Mouse (Mus musculus): ENCODE measurements around the gene Il9. TPM values are rescaled to one million over a fixed set of nuclear protein-coding genes. Genes with fewer than 3 reads are reported as not detected.

Gene Il9
- polyA plus RNA-seq, 1 experiment: not detected

- 55% methylated on average over 10 of the region's 10 CpGs for WGBS
- TF ChIP-seq POLR2A (IDR thresholded peaks at IDR 0.05; ENCODE audit: borderline replicate concordance, control insufficient read depth, low read depth, low read length): no peak
- TF ChIP-seq CTCF (IDR thresholded peaks at IDR 0.05; ENCODE audit: control insufficient read depth, insufficient read depth, low read length): no peak
Observed at GRCm38 (mm10) chr13:56449239-56450030, 32.6 kb downstream of the Il9 start.

GRCm38 (mm10) chr13:56444996-56445395, 37.0 kb downstream of the Il9 start:
- no peak for TF ChIP-seq CTCF (IDR thresholded peaks at IDR 0.05; ENCODE audit: control insufficient read depth, insufficient read depth, low read length)
- no peak for TF ChIP-seq POLR2A (IDR thresholded peaks at IDR 0.05; ENCODE audit: borderline replicate concordance, control insufficient read depth, low read depth, low read length)
- H3K27ac ChIP-seq (ENCODE audit: control insufficient read depth, insufficient read depth, low read depth, low read length, poor library complexity): no peak overlapping the region
- WGBS: 83% methylated on average over 6 of the region's 6 CpGs

More at GRCm38 (mm10) chr13:56449239-56450030, 32.6 kb downstream of the Il9 start:
- Histone ChIP-seq H3K4me1 (ENCODE audit: control insufficient read depth, insufficient read depth, low read length) (no peaks in the 10 kb centered on the region), H3K4me3 (replicated peaks; ENCODE audit: control insufficient read depth, low read depth, low read length) (no peak overlapping the region), H3K27ac (ENCODE audit: control insufficient read depth, insufficient read depth, low read depth, low read length, poor library complexity) (no peak overlapping the region)

DNA sequence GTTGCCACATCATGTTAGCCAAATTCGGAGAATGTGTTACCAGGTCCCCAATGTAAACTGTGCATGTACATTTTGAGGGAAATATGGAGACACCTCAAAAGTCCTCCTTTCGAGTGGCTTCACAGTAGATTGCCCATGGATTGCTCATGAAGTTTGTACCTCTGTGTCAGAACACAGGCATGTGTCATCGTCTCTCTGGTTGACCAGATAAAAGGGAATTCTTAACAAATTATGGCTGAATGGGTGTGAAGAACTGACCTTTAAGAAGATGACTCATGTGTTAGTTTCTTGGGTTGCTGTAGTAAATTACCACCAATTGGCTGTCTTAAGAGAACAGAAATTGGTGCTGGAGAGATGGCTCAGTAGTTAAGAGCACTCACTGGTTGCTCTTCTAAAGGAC, 37.9 kb downstream of the Il9 start:
- TF ChIP-seq CTCF (IDR thresholded peaks at IDR 0.05; ENCODE audit: control insufficient read depth, insufficient read depth, low read length): no peak
- H3K4me3 ChIP-seq (replicated peaks; ENCODE audit: control insufficient read depth, low read depth, low read length): no peak overlapping the region
- no peaks in the 10 kb centered on the region for H3K4me1 ChIP-seq (ENCODE audit: control insufficient read depth, insufficient read depth, low read length)
- WGBS: 78% methylated on average over 3 of the region's 3 CpGs
- no peak overlapping the region for H3K27ac ChIP-seq (ENCODE audit: control insufficient read depth, insufficient read depth, low read depth, low read length, poor library complexity)

More at GRCm38 (mm10) chr13:56444996-56445395, 37.0 kb downstream of the Il9 start:
- no peak overlapping the region for H3K4me3 ChIP-seq (replicated peaks; ENCODE audit: control insufficient read depth, low read depth, low read length)
- H3K4me1 ChIP-seq (ENCODE audit: control insufficient read depth, insufficient read depth, low read length): no peaks in the 10 kb centered on the region

GRCm38 (mm10) chr13:56443411-56443810, 38.6 kb downstream of the Il9 start:
- no peak for TF ChIP-seq CTCF (IDR thresholded peaks at IDR 0.05; ENCODE audit: control insufficient read depth, insufficient read depth, low read length)
- TF ChIP-seq POLR2A (IDR thresholded peaks at IDR 0.05; ENCODE audit: borderline replicate concordance, control insufficient read depth, low read depth, low read length): no peak
- H3K27ac ChIP-seq (ENCODE audit: control insufficient read depth, insufficient read depth, low read depth, low read length, poor library complexity): no peak overlapping the region
- 75% methylated on average over 7 of the region's 7 CpGs for WGBS
- no peaks in the 10 kb centered on the region for H3K4me1 ChIP-seq (ENCODE audit: control insufficient read depth, insufficient read depth, low read length)
- no peak overlapping the region for H3K4me3 ChIP-seq (replicated peaks; ENCODE audit: control insufficient read depth, low read depth, low read length)

- 4% methylated on average over 51 of the region's 51 CpGs for WGBS
- Histone ChIP-seq H3K4me3 (replicated peaks; ENCODE audit: control insufficient read depth, low read depth, low read length) (no peak within 1 kb of the TSS), H3K27ac (ENCODE audit: control insufficient read depth, insufficient read depth, low read depth, low read length, poor library complexity) (no peak within 1 kb of the TSS), H3K4me1 (ENCODE audit: control insufficient read depth, insufficient read depth, low read length) (no peaks in the 10 kb centered on the region)
- no peak for TF ChIP-seq CTCF (IDR thresholded peaks at IDR 0.05; ENCODE audit: control insufficient read depth, insufficient read depth, low read length)
- TF ChIP-seq POLR2A (IDR thresholded peaks at IDR 0.05; ENCODE audit: borderline replicate concordance, control insufficient read depth, low read depth, low read length): no peak
Observed at GRCm38 (mm10) chr13:56438211-56439075, 43.6 kb downstream of the Il9 start, which contains the start of gene Slc25a48. Gene Slc25a48 (plus strand): TSS chr13:56438355.

DNA sequence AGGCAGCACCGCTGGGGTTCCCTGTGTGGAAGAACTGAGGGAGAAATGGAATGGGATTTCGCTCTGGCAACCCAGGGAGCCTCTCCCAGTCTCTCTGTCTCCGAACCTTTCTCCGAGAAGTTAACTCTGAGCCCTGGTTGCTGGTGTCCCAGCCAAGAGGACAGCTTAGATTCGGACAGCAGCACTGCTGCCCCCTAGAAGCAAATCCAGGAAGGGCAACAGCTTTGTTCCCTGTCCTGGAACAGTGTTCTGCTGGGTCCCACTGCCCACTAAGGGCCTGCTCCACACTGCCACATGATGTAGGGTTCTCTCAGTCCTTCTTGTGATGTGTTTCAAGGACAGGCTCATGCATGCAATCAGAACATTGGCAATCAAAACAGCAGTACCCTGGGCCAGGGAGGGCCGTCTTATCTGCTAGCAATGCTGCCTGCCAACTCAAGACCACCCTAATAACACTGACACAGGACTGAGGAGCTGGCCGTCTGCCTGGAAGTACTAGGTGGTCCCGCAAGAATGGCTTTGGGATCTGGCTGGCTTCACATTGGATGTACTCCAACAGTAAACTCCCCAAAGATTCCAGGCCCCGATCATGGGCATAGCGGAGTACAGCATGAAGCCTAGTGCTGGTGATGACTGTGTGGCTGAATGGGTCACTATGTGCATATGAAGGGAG, 46.3 kb downstream of the Il9 start:
- no peak overlapping the region for H3K4me3 ChIP-seq (replicated peaks; ENCODE audit: control insufficient read depth, low read depth, low read length)
- no peaks in the 10 kb centered on the region for H3K4me1 ChIP-seq (ENCODE audit: control insufficient read depth, insufficient read depth, low read length)
- no peak for TF ChIP-seq POLR2A (IDR thresholded peaks at IDR 0.05; ENCODE audit: borderline replicate concordance, control insufficient read depth, low read depth, low read length)
- no peak for TF ChIP-seq CTCF (IDR thresholded peaks at IDR 0.05; ENCODE audit: control insufficient read depth, insufficient read depth, low read length)
- no peak overlapping the region for H3K27ac ChIP-seq (ENCODE audit: control insufficient read depth, insufficient read depth, low read depth, low read length, poor library complexity)
- WGBS: 78% methylated on average over 10 of the region's 10 CpGs

DNA sequence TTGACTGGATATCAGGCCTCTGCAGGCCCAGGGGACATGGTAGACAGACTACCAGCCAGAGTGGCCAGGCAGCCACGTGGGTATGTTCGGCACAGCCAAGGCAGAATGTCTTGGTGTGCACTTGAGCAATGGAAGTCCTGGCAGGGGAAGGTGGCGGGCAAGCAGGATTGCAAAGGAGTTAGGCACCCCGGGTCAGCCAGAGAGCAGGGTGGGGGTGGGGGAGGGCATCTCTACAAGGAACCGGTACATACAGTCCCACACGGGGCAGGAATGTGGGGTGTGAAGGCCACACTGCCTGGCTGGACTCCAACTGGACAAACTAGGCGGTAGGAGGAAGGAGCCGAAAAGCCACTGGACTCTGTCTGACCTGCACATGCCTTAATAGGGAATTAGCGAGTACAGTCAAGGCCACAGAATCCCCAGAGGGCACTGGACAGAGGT, 47.7 kb downstream of the Il9 start:
- TF ChIP-seq POLR2A (IDR thresholded peaks at IDR 0.05; ENCODE audit: borderline replicate concordance, control insufficient read depth, low read depth, low read length) (no peak), CTCF (IDR thresholded peaks at IDR 0.05; ENCODE audit: control insufficient read depth, insufficient read depth, low read length) (no peak)
- WGBS: 81% methylated on average over 9 of the region's 9 CpGs
- Histone ChIP-seq H3K27ac (ENCODE audit: control insufficient read depth, insufficient read depth, low read depth, low read length, poor library complexity) (no peak overlapping the region), H3K4me3 (replicated peaks; ENCODE audit: control insufficient read depth, low read depth, low read length) (no peak overlapping the region), H3K4me1 (ENCODE audit: control insufficient read depth, insufficient read depth, low read length) (no peaks in the 10 kb centered on the region)

DNA sequence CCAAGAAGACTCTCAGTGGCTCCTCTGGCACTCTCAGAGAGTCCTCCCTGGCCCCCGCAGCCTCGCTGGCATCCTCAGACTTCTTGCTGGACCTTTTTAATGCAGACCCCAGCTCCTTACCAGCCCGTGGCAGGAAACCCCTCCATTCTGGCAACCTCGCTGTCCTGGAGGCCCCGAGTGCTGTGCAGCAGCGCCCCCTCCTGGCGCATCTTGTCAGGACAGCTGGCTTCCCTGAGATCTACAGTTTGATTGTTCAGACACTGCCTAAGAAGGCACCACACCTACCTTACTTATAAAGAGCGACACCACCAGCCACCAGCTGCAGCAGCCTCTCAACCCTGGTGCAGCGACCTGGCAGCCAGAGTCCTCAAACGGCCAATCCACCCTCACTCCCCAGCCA, 48.6 kb downstream of the Il9 start:
- TF ChIP-seq CTCF (IDR thresholded peaks at IDR 0.05; ENCODE audit: control insufficient read depth, insufficient read depth, low read length) (peak; percentile 54), POLR2A (IDR thresholded peaks at IDR 0.05; ENCODE audit: borderline replicate concordance, control insufficient read depth, low read depth, low read length) (no peak)
- Histone ChIP-seq H3K4me1 (ENCODE audit: control insufficient read depth, insufficient read depth, low read length) (no peaks in the 10 kb centered on the region), H3K4me3 (replicated peaks; ENCODE audit: control insufficient read depth, low read depth, low read length) (no peak overlapping the region), H3K27ac (ENCODE audit: control insufficient read depth, insufficient read depth, low read depth, low read length, poor library complexity) (no peak overlapping the region)
- WGBS: 18% methylated on average over 10 of the region's 10 CpGs

All from bone marrow, adult 2 months (tissue).